Mouse (Mus musculus) embryonic fibroblast, embryonic 13.5 days (primary cell): ENCODE measurements around the gene Cd109.

Experiments
- CTCF ChIP-seq: IDR thresholded peaks from 2 replicates; pipeline ENCODE4 v1.5.1; 2011; ENCODE audit warnings: mild to moderate bottlenecking, control low read depth, low read length, moderate library complexity, borderline replicate concordance; ENCODE audit not compliant: insufficient read depth
- POLR2A ChIP-seq: IDR thresholded peaks from 2 replicates; pipeline ENCODE4 v1.6.1; 2011; ENCODE audit warnings: low read depth, mild to moderate bottlenecking, control low read depth, low read length, moderate library complexity

DNA sequence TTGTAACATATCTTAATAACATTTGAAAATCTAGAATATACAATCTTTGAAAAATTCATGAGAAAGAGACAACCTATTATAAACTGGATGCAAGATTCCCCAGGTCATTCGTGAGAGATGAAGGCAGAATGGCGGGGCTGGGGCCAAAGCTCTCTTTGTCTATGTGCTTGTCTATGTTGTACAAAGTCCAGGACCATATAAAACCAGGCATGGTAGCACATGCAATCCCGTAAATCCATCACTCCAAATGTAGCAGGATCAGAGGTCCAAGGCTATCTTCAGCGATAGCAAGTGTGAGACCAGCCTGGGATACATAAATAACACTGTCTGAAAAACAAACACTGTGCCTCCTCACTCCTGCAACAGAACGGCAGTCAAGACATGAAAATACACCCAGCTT is 15.4 kb upstream of the Cd109 start:
- TF ChIP-seq CTCF = no peak
- TF ChIP-seq POLR2A = no peak
